Mouse (Mus musculus): ENCODE measurements around the gene Ppp1r1b.

DNA sequence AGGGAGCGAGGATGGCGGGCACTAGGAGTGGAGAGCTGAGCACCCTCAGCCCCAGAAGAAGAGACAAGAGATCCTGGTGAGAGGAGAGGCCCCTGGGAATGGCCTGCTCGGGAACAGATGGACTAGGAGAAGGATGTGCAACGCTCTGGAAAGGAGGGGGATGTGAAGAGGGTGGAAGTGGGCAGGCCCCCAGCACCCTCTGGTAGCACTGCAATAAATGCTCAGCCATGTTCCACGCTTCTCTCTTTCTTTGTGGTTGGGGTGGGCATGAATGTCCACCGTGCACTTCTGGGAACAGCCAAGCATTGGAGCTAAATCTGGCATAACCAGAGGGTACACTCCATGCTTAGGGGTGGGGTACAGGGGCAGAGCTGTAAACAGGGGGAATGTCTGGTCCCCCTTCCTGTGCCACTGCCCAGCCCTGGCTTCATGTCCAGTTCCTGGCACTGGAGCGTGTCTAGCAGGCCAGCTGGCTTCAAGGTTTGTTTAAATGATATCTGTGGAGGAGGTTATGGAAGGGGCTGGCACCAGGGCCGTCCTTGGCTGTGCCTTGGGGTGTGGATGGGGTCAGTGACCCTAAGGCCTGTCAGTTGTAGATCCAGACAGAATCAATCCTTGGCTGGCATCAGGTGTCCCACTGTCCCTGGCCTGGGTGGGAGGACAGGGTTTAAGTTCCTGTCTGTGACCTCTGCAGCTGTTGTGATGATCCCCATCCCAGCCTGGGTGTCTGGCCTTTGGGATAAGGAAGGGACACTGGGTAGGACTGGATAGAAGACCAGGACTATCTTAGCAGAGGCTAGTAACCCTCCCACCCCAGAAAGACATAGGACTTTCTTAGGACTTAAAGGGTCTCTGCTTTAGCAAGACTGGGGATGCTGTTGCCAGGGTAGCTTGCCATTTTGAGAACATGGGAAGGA, 36.8 kb downstream of the Ppp1r1b start:
- no peak for TF ChIP-seq GATA1 (IDR thresholded peaks at IDR 0.05; ENCODE audit: low read length)
- no peak for TF ChIP-seq TAL1 (IDR thresholded peaks at IDR 0.05; ENCODE audit: low read length)

All from erythroblast, embryonic 14.5 days (primary cell).